Mouse (Mus musculus): ENCODE results near the gene Kmt2b.

Kmt2b gene

GRCm38 (mm10) chr7:30566033-30566432 lies 22.5 kb downstream of the Kmt2b start:
- DNase-seq (ENCODE audit: low spot score): no peak

- no peak for DNase-seq (ENCODE audit: low spot score)
Observed at GRCm38 (mm10) chr7:30564970-30565571, 23.5 kb downstream of the Kmt2b start, which contains the start of gene Igflr1. Gene Igflr1 (plus strand): TSS chr7:30565427.

- no peak for DNase-seq (ENCODE audit: low spot score)
Observed at GRCm38 (mm10) chr7:30563906-30564280, 24.6 kb downstream of the Kmt2b start.

GRCm38 (mm10) chr7:30563117-30563905 lies 25.2 kb downstream of the Kmt2b start, which contains the start of the genes U2af1l4, Gm49396 and Psenen:
Gene U2af1l4 (plus strand): TSS chr7:30563301.
Gene Gm49396 (plus strand): TSS chr7:30563344.
Gene Psenen (minus strand): TSS chr7:30563627.
- DNase-seq (ENCODE audit: low spot score): peak; percentile 97

- no peak for DNase-seq (ENCODE audit: low spot score)
Observed at GRCm38 (mm10) chr7:30562526-30563116, 25.9 kb downstream of the Kmt2b start.

- no peak for DNase-seq (ENCODE audit: low spot score)
Observed at GRCm38 (mm10) chr7:30560296-30560695, 28.2 kb downstream of the Kmt2b start.

- peak; percentile 97 for DNase-seq (ENCODE audit: low spot score)
Observed at GRCm38 (mm10) chr7:30559443-30559954, 29.0 kb downstream of the Kmt2b start, which contains the start of gene Lin37. Gene Lin37 (minus strand): TSS chr7:30559838.

- DNase-seq (ENCODE audit: low spot score): no peak
Observed at GRCm38 (mm10) chr7:30558656-30559442, 29.7 kb downstream of the Kmt2b start.

- no peak for DNase-seq (ENCODE audit: low spot score)
Observed at GRCm38 (mm10) chr7:30557901-30558514, 30.5 kb downstream of the Kmt2b start.

- no peak for DNase-seq (ENCODE audit: low spot score)
Observed at GRCm38 (mm10) chr7:30556894-30557536, 31.5 kb downstream of the Kmt2b start.

- DNase-seq (ENCODE audit: low spot score): no peak
Observed at GRCm38 (mm10) chr7:30553810-30554584, 34.5 kb downstream of the Kmt2b start.

- DNase-seq (ENCODE audit: low spot score): peak; percentile 46
Observed at GRCm38 (mm10) chr7:30553021-30553589, 35.4 kb downstream of the Kmt2b start.

GRCm38 (mm10) chr7:30552102-30553020 lies 36.2 kb downstream of the Kmt2b start, which contains the start of the genes Hspb6 and Proser3:
Gene Hspb6 (plus strand): TSS chr7:30552178.
Gene Proser3 (minus strand): TSS chr7:30552299.
- peak; percentile 98 for DNase-seq (ENCODE audit: low spot score)

GRCm38 (mm10) chr7:30551445-30552101 lies 37.0 kb downstream of the Kmt2b start:
- peak; percentile 57 for DNase-seq (ENCODE audit: low spot score)

GRCm38 (mm10) chr7:30550603-30551002 lies 37.9 kb downstream of the Kmt2b start:
- DNase-seq (ENCODE audit: low spot score): no peak

GRCm38 (mm10) chr7:30549880-30550279 lies 38.6 kb downstream of the Kmt2b start:
- DNase-seq (ENCODE audit: low spot score): no peak

- DNase-seq (ENCODE audit: low spot score): no peak
Observed at GRCm38 (mm10) chr7:30544327-30544726, 44.2 kb downstream of the Kmt2b start.

GRCm38 (mm10) chr7:30540572-30540971 lies 48.0 kb downstream of the Kmt2b start:
- no peak for DNase-seq (ENCODE audit: low spot score)

Measured in urinary bladder, postnatal 14 days (tissue).